Mouse (Mus musculus): Measurements from ENCODE around the gene 1300017J02Rik.

1300017J02Rik gene

DNA sequence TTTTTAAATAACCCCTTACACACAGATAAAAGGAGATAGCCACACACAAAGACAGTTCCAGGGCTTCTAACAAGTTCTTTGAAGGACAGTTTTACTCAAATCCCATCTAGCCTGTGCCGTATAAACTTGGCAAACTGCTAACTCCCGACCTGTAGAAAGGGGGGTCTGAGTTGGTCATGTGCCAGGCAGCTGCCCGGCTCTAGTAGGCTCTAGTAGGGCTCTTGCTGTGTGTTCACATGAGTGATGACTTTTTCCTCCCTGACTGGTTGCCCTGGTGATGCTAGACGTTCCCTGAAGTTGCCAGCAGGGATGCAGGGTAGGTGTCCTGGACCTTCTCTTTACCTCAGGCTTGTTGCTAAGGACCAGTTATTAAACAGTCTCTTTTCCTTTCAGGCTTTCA lies 33.8 kb downstream of the 1300017J02Rik start:
- DNase-seq, result no peak

DNA sequence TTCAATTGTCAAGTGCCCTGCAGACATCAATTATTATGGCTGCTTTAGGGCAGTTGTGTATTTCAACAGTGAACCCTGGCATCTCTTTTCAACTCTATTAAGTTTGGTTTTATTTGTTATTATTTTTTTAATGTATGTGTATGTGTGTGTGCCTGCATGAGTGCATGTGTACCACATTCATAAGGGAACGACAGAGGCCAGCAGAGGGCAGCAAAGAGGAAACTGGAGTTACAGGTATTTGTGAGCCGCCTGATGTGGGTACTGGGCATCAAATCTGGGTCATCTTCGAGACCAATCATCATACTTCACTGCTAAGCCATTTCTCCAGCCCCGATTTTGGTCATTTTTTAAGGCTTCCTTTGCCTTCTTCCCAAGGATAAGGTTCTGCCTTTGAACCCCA lies 39.1 kb downstream of the 1300017J02Rik start:
- DNase-seq, result no peak

GRCm38 (mm10) chr9:103252906-103253305 lies 52.0 kb downstream of the 1300017J02Rik start:
- no peak for DNase-seq

DNA sequence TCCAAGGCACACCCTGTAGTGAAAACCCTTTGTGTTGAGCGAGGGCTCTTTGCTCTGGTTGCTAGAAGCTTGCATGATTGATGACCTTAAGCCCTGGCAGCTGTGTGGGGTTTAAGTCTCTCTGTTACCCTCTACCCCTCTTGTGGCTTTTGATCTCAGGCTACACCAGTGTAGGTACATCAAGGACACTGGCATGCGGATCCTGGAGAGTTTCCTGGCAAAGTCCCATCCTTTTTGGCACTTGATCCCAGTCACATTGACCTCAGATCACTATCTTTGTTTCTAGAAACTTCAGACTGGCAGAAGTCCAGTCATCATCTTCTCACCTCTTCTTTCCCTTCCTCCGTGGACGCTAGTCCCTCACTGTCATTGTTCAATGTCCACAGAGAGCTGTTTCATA lies 56.3 kb downstream of the 1300017J02Rik start:
- no peak for DNase-seq

DNA sequence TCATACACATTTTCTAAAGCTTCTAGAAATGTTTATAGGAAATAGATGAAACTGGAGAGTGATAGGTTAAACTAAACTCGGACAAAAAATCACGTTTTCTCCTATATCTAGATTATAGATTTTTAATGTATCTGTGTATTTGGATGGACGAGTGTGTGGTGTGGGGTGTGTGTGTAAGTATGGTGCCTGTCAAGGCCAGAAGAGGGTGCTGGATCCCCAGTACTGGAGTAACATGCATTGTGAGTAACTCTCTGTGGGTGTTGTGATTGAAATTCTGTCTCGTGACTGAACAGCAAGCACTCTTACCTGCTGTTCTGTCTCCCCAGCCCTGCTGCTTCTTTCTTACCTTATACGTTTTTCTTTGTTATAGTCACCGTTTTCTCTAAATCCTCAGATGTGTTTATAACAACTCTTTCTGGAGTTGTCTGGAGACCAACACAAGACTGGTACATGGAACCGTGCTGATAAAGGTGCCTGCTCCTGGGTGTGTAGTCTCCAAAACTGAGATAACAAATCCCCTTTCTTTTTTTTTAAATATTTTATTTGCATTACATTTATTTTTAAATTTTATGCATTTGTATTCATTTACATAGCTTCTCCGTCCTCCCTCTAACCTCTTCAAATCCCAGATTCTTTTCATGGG lies 58.2 kb downstream of the 1300017J02Rik start:
- DNase-seq, result no peak

DNA sequence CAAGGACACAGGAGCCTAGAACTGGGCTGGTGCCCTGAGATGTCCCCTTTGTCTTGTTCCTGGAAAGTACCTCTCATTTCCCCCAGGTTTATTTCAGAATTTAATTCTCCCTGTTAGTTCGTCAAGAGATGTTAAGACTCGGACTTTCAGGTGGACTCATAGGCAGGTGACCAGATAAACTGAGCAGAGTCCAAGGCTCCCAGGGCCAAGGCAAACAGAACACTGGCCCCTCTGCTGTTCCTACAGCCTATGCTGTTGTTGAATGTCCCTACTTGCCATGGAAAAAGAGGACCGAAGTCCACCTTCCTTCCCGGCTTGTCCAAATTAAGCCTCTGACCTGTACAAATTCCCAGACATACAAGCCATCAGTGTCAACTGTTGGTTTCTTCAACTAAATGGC lies 61.2 kb downstream of the 1300017J02Rik start:
- no peak for DNase-seq

GRCm38 (mm10) chr9:103241206-103241605 lies 63.7 kb downstream of the 1300017J02Rik start:
- DNase-seq, result no peak

DNA sequence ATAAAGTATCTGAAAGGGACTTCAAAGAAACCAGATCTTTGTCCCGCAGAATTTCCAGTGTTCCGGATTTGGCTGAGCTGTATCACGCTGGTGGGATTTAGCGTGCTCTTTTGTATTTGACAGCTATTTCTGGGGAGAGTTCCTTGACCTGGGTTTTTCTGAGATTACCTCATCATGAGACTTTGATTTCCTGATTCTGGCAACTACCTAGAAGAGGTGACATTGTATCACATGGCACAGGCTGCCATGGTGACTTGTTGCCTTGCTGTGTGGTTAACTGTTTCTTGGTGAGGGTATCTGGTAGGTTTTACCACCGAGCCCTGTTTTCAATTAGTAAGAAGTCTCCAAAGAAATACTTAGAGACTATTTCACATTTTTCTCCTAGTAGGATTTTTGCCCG lies 65.4 kb downstream of the 1300017J02Rik start:
- DNase-seq, result no peak

- peak; percentile 6 to 26 for DNase-seq
Observed at GRCm38 (mm10) chr9:103234565-103235165, 70.2 kb downstream of the 1300017J02Rik start.

DNA sequence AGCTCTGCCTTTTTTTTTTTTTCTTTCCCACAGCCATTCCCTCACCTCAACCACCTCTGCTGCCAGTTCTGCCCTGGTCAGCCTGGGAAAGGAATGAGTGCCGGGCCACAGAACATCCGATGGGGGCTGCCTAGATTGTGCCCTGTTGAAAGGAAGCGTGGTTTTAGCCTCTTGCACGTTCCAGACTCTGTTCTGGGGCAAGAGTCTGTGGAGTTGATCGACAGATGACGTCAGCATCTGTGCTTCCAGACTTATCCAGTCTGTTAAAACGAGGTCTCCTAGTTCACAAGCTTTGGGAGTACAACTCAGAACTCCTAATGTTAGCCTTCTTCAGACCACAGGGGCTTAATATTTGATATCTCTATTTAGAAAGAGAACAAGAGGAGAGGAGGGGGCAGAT lies 70.8 kb downstream of the 1300017J02Rik start:
- no peak for DNase-seq

DNA sequence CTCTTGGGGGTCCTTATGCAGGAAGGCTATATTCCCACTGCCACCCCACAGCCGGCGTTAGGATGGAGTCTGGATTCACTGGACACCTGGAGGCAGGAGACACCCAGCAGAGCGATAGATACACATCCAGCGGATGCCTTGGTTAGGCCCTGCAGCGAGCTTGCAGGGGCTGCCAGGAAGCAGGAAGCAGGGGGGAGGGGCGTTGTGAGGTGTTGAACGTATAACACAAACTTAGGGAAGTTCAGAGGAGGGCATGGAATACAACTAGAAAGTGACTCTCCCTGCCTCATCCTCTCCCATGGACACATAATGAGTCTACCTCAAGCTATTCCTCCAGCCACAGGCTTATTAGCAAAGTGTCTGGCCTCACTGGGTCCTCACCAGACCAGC lies 71.9 kb downstream of the 1300017J02Rik start:
- peak in 1 of 2 experiments; percentile 11 for DNase-seq

DNA sequence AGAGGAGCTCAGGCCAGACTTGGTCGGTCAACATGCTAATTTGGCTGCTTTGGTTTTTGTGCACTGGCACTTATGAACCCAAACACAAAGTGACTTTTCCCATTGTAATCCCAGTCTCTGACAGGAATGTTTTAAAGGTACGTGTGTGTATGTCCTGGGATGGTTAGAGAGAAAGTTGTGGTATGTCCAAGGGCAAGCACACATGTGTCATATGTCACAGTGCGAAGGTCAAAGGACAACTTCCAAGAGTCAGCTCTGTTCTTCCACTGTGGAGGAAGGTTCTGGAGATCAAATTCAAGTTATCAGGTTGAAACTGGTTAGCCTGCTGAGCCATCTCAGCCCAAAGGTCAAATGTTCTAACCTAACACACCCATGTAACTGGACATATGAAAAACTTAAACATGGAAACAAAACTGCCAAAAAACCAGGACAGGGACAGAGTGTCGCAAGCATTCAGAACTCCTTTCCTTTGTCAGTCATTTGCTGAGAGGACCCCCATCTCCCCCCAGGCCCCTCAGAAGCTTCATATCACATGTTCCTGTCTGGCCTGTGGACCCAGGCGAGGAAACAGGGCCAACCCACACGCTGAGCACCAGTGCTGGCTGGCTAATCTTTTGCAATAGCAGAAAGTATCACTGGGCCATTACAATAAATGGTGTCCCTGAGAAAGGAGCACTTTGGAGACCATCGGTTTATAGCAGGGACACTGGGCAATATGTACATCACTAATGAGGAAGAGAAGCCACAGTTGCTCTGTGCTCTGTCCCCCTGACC lies 72.5 kb downstream of the 1300017J02Rik start:
- no peak for DNase-seq

GRCm38 (mm10) chr9:103230151-103230951 lies 74.5 kb downstream of the 1300017J02Rik start, which contains the start of the genes Gm20425 and Trf:
Gene Gm20425 (minus strand): TSS chr9:103230307.
Gene Trf (minus strand): TSS chr9:103230444.
- DNase-seq, result peak; percentile 41 to 62

DNA sequence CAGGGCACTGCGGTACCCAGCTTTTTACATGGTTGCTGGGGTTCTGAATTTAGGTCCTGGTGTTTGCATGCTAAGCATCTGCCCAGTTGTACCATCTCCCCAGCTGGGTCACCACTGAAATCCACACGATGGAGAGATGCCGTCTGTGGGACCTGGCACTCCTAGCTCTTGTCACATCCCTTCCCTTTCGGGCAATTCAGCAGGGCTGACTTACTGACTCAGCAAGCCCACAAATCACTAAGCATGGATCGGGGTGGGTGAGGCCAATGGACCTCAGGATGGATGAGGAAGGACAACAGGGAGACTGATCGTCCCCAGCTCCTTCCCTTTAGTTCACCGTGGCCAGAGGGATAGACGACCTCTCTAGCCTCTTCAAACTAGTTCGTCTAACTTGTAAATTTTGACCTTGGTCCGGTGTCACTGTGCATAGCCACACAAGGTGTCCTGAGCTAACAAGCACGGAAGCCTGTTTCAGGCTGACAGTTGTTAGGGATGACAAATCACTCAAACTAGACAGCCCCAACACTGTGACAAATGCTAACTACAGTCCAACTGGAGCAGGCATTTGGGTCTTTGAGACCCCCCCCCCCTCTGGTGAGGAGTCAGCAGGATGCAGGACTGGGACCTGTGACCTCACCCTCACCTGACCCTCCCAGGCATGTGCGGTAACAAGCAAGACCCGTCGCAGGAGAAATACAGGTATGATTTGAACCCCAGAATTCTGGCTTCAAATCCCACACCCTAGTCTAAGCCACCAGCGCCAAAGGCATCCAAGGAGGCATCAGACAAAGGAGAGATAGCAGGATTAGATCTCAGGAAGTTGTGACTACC lies 75.6 kb downstream of the 1300017J02Rik start:
- DNase-seq, result no peak

GRCm38 (mm10) chr9:103228370-103229003 lies 76.4 kb downstream of the 1300017J02Rik start:
- no peak for DNase-seq

- no peak for DNase-seq
Observed at GRCm38 (mm10) chr9:103227760-103228159, 77.1 kb downstream of the 1300017J02Rik start.

GRCm38 (mm10) chr9:103226806-103227205 lies 78.1 kb downstream of the 1300017J02Rik start:
- DNase-seq, result peak; percentile 69

DNA sequence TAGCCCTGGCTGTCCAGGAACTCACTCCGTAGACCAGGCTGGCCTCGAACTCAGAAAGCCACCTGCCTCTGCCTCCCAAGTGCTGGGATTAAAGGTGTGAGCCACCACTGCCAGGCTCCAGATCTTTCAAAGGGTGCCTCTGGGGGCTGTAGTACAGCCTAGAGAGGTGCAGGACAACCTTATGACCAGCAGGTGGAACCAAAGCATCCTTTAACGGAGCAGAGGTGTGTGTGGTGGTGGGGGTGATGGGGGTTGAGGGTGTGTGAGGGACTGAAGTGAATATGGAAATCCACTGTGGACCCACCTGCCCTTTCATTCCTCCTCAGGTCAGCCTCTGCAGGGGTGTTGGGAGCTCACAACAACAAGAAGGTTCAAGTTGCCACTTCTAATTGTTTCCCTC lies 79.4 kb downstream of the 1300017J02Rik start:
- peak; percentile 35 to 42 for DNase-seq

GRCm38 (mm10) chr9:103224721-103225120 lies 80.2 kb downstream of the 1300017J02Rik start:
- DNase-seq, result no peak

DNA sequence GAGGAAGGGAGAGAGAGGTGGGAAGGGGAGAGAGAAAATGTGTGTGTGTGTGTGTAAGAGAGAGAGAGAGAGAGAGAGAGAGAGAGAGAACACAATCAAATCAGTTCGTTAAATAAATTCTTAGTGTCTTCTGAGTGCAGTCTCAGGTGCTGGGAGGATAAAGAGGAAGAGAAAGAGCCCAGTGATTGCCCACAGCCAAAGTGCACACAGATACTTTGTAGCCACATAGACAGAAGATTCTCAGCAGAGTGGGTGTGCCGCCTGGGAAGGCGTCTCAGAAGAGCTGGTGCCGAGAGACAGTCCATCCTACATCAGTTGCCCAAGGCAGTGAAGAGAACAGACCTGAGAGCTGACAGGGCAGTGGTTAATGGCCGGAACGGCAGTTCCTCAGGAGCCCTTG lies 90.6 kb downstream of the 1300017J02Rik start:
- no peak for DNase-seq

DNA sequence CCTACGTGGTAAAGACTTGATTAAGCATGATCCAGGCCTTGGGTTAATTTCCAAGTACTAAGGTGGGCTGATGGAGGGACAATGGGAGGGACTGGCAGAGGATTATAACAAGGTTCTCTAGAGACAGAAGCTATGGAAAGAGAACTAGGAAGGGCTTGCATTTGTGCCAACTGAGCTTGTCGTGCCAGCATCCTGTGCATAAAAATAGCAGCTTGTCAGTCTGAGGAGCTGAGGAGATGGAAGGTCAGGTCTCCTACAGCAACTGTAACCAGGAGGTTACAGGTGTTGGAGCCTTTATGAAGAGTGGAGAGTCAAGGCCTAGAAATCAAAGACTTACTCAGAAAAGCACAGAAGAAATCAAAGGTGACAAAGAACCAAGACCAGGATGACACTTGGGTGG lies 91.3 kb downstream of the 1300017J02Rik start:
- DNase-seq, result no peak
